Mouse (Mus musculus) neural tube, embryonic 11.5 days (tissue): ENCODE measurements around the gene Apob. TPM values are rescaled to one million over a fixed set of nuclear protein-coding genes. Genes with fewer than 3 reads are reported as not detected.

Experiments
- ATAC-seq: fragments of 200-750 bp; cut with Nextera tagmentation; 2 replicates; pipeline ENCODE4 v1.8.0; 2017; ENCODE audit warnings: moderate number of reproducible peaks, mild to moderate bottlenecking, moderate TSS enrichment, moderate library complexity; ENCODE audit not compliant: insufficient read depth, low FRiP score, low TSS enrichment
- DNase-seq: peaks from one replicate; pipeline ENCODE4 v3.0.0-alpha.2; 2015; ENCODE audit warnings: low spot score
- H3K27ac ChIP-seq: fragments of 300-500 bp; sonication (generic); 2 replicates; pipeline ENCODE4 v1.5.1; 2014; ENCODE audit warnings: low read depth, mild to moderate bottlenecking, low read length
- H3K27me3 ChIP-seq: fragments of 300-500 bp; sonication (generic); 2 replicates; pipeline ENCODE4 v1.6.1; 2014; ENCODE audit warnings: mild to moderate bottlenecking, low read length, mixed read lengths; ENCODE audit not compliant: control insufficient read depth, insufficient read depth
- H3K36me3 ChIP-seq: fragments of 300-500 bp; sonication (generic); 2 replicates; pipeline ENCODE4 v1.6.1; 2014; ENCODE audit warnings: mild to moderate bottlenecking, low read length, moderate library complexity, mixed read lengths; ENCODE audit not compliant: control insufficient read depth, insufficient read depth
- H3K4me1 ChIP-seq: fragments of 300-500 bp; sonication (generic); 2 replicates; pipeline ENCODE4 v1.6.1; 2014; ENCODE audit warnings: low read length, mixed read lengths; ENCODE audit not compliant: control insufficient read depth, insufficient read depth
- H3K4me2 ChIP-seq: fragments of 300-500 bp; sonication (generic); 2 replicates; pipeline ENCODE4 v1.6.1; 2014; ENCODE audit warnings: low read depth, mild to moderate bottlenecking, moderate library complexity
- H3K4me3 ChIP-seq: fragments of 300-500 bp; sonication (generic); 2 replicates; pipeline ENCODE4 v1.5.1; 2014; ENCODE audit warnings: low read depth, low read length
- H3K9ac ChIP-seq: fragments of 300-500 bp; sonication (generic); 2 replicates; pipeline ENCODE4 v1.6.1; 2014; ENCODE audit warnings: mild to moderate bottlenecking, low read length
- H3K9me3 ChIP-seq: fragments of 300-500 bp; sonication (generic); 2 replicates; pipeline ENCODE4 v1.6.1; 2016; ENCODE audit warnings: low read length; ENCODE audit not compliant: control insufficient read depth
- WGBS: fragments of 180-500 bp; shearing (Covaris S2); extraction: QIAGEN DNeasy Blood & Tissue Kit; methylation state at CpG from one replicate; pipeline ENCODE4 v1.1.7; 2014; 5-methylcytosine and 5-hydroxymethylcytosine counted together
- polyA plus RNA-seq: library from polyadenylated mRNA; unstranded; fragments of >200 nt; fragmentation: Nextera tagmentation; extraction: Ambion mirVana; gene quantifications from 2 replicates; pipeline ENCODE4 v1.2.1, GENCODE M21; 2014

Gene Apob
- polyA plus RNA-seq, 1 experiment from 2014 or later, result 0.08 TPM

DNA sequence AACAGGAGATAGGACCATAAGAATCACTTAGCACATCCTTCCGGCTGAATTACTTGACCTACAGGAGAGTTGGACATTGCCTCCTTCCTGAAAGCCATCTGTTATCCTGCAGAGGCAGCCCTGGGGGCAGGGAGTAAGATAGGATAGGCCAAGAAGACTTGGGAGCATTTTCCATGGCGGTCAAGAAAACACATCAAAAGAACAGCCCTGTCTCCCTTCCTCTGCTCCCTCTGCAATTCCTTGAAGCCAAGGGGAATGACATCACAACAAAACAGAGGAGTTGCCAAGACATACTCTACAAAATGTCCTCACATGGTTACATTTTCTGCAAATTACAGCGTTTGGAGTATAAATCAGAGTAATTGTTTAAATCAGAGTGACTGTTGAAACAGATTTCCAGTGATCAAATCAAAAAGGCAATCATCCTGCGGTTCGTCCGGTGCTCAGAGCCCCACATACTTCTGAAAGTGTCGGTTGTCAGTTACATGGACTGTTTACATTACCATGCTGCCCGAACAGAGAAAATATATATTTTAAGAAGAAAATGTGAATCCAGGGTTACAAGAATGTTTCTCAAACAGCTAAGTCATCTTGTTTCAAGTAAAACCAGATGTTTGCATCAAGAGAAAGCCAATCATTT is 78.7 kb downstream of the Apob start:
- WGBS, result 83% methylated on average over 8 of the region's 8 CpGs
- H3K4me2 ChIP-seq, result no peak overlapping the region

GRCm38 (mm10) chr12:8059576-8059975 is 82.1 kb downstream of the Apob start:
- H3K4me1 ChIP-seq, result 0 out of 2 replicates have a peak, but pooled peaks cover 2% of the 10 kb centered on the region
- no peak for ATAC-seq
- no peak overlapping the region for H3K4me2 ChIP-seq
- WGBS, result 18% methylated on average over 3 of the region's 3 CpGs
- H3K9me3 ChIP-seq, result no peaks in the 10 kb centered on the region
- no peaks in the 10 kb centered on the region for H3K27me3 ChIP-seq
- H3K27ac ChIP-seq, result no peak overlapping the region
- peak; percentile 71 for DNase-seq
- H3K4me3 ChIP-seq, result no peak overlapping the region
- no peak overlapping the region for H3K9ac ChIP-seq
- no peaks in the 10 kb centered on the region for H3K36me3 ChIP-seq

More for the DNA sequence above, 78.7 kb downstream of the Apob start:
- no peak overlapping the region for H3K27ac ChIP-seq
- H3K36me3 ChIP-seq, result no peaks in the 10 kb centered on the region
- no peaks in the 10 kb centered on the region for H3K27me3 ChIP-seq
- no peaks in the 10 kb centered on the region for H3K4me1 ChIP-seq
- H3K9me3 ChIP-seq, result no peaks in the 10 kb centered on the region
- no peak overlapping the region for H3K9ac ChIP-seq
- ATAC-seq, result no peak
- no peak for DNase-seq
- no peak overlapping the region for H3K4me3 ChIP-seq

DNA sequence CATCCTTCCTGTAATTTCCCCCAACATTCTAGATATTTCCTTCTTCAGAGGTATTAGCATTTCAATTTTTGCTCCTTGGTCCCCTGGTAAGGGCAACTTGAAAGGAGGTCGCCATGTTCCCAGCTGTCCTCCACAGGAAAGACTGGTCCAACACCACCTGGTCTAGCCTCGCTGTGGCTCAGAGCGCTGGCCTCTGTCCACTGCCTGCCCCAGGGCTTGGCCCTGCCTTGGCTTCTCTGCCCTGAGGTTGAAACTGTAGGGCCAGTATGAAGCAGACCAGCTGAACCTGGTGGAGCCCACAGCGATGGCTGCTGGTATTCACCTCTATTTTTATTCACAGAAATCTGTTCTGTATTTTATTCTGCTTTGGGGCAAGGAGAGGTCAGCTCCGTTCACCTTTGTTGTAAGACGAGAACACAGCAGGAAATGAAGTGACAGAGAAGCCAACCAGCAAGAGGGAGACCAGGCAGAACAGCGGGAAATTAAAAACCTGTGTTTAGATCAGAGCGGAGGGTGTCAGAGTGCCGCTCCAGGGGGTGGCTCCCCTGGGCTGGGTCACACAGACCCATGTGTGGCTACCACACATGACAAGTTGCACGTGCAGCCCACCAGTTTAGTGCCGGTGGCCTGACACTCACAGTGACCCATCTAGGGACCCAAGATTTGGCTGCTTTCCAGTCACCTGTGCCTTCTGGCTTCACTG is 86.1 kb downstream of the Apob start:
- Histone ChIP-seq H3K4me3 (no peak overlapping the region), H3K27me3 (no peaks in the 10 kb centered on the region), H3K36me3 (no peaks in the 10 kb centered on the region), H3K9me3 (no peaks in the 10 kb centered on the region), H3K9ac (no peak overlapping the region), H3K27ac (no peak overlapping the region), H3K4me1 (0 out of 2 replicates have a peak, but pooled peaks cover 2% of the 10 kb centered on the region), H3K4me2 (no peak overlapping the region)
- DNase-seq (no peak), ATAC-seq (no peak)
- WGBS, result 56% methylated on average over 11 of the region's 11 CpGs

Other genes starting within 250 kb of the Apob start
- 60.5 and 67.2 TPM in 2 replicates for gene Ldah, start 230.5 kb downstream of the Apob start, polyA plus RNA-seq